Mouse (Mus musculus) activated CD4-positive, CD25-positive, alpha-beta regulatory T cell (primary cell): Measurements from ENCODE around the gene Tas2r135. TPM values are rescaled to one million over a fixed set of nuclear protein-coding genes. Genes with fewer than 3 reads are reported as not detected.

ENCODE experiments used
- polyA plus RNA-seq, 2 experiments: library from polyadenylated mRNA; unstranded; fragments of 100-300 nt; shearing (Covaris generic); gene quantifications; one replicate each; pipeline ENCODE4 v1.2.1; 2017

Tas2r135 gene
- polyA plus RNA-seq = not detected

GRCm38 (mm10) chr6:42405134-42405533 lies at the start of gene Tas2r135:
Tas2r135 (plus strand) TSS chr6:42405434.

GRCm38 (mm10) chr6:42372816-42373547 lies 32.3 kb upstream of the Tas2r135 start, which contains the start of gene Epha1:
Epha1 (minus strand) TSS chr6:42373268.

DNA sequence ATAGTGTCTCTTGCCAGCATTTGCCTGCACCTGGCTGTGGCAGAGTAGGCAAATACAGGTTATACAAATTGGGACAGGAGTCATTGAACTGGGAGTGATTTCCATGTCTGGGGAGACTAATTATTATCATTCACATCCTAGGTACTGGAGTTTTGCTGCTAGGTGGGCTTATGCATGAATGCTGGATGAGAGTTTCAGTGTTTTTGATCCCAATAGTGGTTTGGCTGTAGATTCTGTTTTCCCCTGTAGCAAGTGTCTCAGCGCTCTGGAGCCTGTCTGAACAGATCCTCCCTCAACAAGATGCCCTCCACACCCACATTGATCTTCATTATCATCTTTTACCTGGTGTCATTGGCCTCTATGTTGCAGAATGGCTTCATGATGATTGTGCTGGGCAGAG lies 5.3 kb upstream of the Tas2r135 start, which contains the start of gene Tas2r143:
Tas2r143 (plus strand) TSS at position 301 of the 400 bp plus-strand sequence.

DNA sequence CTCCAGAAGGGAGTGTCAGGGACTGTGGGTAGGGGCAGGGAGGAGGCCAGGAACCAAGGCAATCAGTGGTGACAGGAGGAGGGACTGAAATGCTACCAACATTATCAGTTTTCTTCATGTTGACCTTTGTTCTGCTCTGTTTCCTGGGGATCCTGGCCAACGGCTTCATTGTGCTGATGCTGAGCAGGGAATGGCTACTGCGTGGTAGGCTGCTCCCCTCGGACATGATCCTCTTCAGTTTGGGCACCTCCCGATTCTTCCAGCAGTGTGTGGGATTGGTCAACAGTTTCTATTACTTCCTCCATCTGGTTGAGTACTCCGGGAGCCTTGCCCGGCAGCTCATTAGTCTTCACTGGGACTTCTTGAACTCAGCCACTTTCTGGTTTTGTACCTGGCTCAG lies 29.2 kb downstream of the Tas2r135 start, which contains the start of gene Tas2r126:
Tas2r126 (plus strand) TSS at position 90 of the 400 bp plus-strand sequence.

Other genes with a start within 250 kb of the Tas2r135 start
- gene Tas2r144, start 190.1 kb upstream of the Tas2r135 start, polyA plus RNA-seq = not detected
- gene Gstk1, start 159.5 kb upstream of the Tas2r135 start, polyA plus RNA-seq = 1 to 10 TPM; 4.1 to 5.6 TPM
- gene Tmem139, start 143.5 kb upstream of the Tas2r135 start, polyA plus RNA-seq = under 1 TPM in 1 of 2 experiments, not detected in 1; 0.25 TPM
- gene Casp2, start 140.4 kb upstream of the Tas2r135 start, polyA plus RNA-seq = 10 to 100 TPM; 54.8 to 61.9 TPM
- under 1 TPM in 1 of 2 experiments, not detected in 1; 0.14 TPM for gene Clcn1, start 118.7 kb upstream of the Tas2r135 start, polyA plus RNA-seq
- gene Fam131b, start 80.8 kb upstream of the Tas2r135 start, polyA plus RNA-seq = not detected
- 100 to 1,000 TPM; 131 to 231 TPM for gene Zyx, start 55.8 kb upstream of the Tas2r135 start, polyA plus RNA-seq
- gene Epha1, start 32.2 kb upstream of the Tas2r135 start, polyA plus RNA-seq = under 1 TPM; 0.28 to 0.43 TPM
- not detected for gene Tas2r143, start 5.2 kb upstream of the Tas2r135 start, polyA plus RNA-seq
- not detected for gene Tas2r126, start 29.1 kb downstream of the Tas2r135 start, polyA plus RNA-seq
- gene Olfr458, start 59.8 kb downstream of the Tas2r135 start, polyA plus RNA-seq = not detected
- gene Olfr457, start 70.9 kb downstream of the Tas2r135 start, polyA plus RNA-seq = under 1 TPM in 1 of 2 experiments, not detected in 1; 0.14 TPM
- gene Olfr456, start 81.8 kb downstream of the Tas2r135 start, polyA plus RNA-seq = not detected
- under 1 TPM in 1 of 2 experiments, not detected in 1; 0.28 TPM for gene Olfr455, start 142.2 kb downstream of the Tas2r135 start, polyA plus RNA-seq
- not detected for gene Tcaf3, start 192.3 kb downstream of the Tas2r135 start, polyA plus RNA-seq
- under 1 TPM in 1 of 2 experiments, not detected in 1; 0.32 TPM for gene Tcaf2, start 239.8 kb downstream of the Tas2r135 start, polyA plus RNA-seq